Mouse (Mus musculus) midbrain, postnatal 0 days (tissue): ENCODE results near the gene Hmga1b. TPM values are rescaled to one million over a fixed set of nuclear protein-coding genes. Genes with fewer than 3 reads are reported as not detected.

Experiments
- ATAC-seq: fragments of 200-750 bp; cut with Nextera tagmentation; 2 replicates; pipeline ENCODE4 v1.8.0; 2017; ENCODE audit warnings: moderate number of reproducible peaks, mild to moderate bottlenecking, moderate TSS enrichment, moderate library complexity; ENCODE audit not compliant: low FRiP score
- DNase-seq: peaks from one replicate; pipeline ENCODE4 v3.0.0-alpha.2; 2015; ENCODE audit warnings: low spot score
- H3K27ac ChIP-seq: fragments of 300-500 bp; sonication (generic); 2 replicates; pipeline ENCODE4 v1.5.1; 2014; ENCODE audit warnings: low read depth, mild to moderate bottlenecking, low read length, mixed read lengths
- H3K27me3 ChIP-seq: fragments of 300-500 bp; sonication (generic); 2 replicates; pipeline ENCODE4 v1.6.1; 2014; ENCODE audit warnings: low read length, control low read depth, mixed read lengths; ENCODE audit not compliant: insufficient read depth
- H3K36me3 ChIP-seq: fragments of 300-500 bp; sonication (generic); 2 replicates; pipeline ENCODE4 v1.6.1; 2014; ENCODE audit warnings: low read length, control low read depth, mixed read lengths; ENCODE audit not compliant: insufficient read depth
- H3K4me1 ChIP-seq: fragments of 300-500 bp; sonication (generic); 2 replicates; pipeline ENCODE4 v1.6.1; 2014; ENCODE audit warnings: mild to moderate bottlenecking, control low read depth, antibody characterized with exemption, low read length, mixed read lengths; ENCODE audit not compliant: insufficient read depth
- H3K4me2 ChIP-seq: fragments of 300-500 bp; sonication (generic); 2 replicates; pipeline ENCODE4 v1.6.1; 2014; ENCODE audit warnings: low read depth, mild to moderate bottlenecking, low read length, mixed read lengths; ENCODE audit not compliant: poor library complexity, severe bottlenecking
- H3K4me3 ChIP-seq: fragments of 300-500 bp; sonication (generic); 2 replicates; pipeline ENCODE4 v1.5.1; 2014; ENCODE audit warnings: low read depth, mild to moderate bottlenecking, low read length, moderate library complexity
- H3K9ac ChIP-seq: fragments of 300-500 bp; sonication (generic); replicated peaks from 2 replicates; pipeline ENCODE4 v1.6.1; 2014; ENCODE audit warnings: mild to moderate bottlenecking, low read length, moderate library complexity, mixed read lengths; ENCODE audit not compliant: poor library complexity, severe bottlenecking
- H3K9me3 ChIP-seq: fragments of 300-500 bp; sonication (generic); 2 replicates; pipeline ENCODE4 v1.6.1; 2016; ENCODE audit warnings: low read length, control low read depth
- CTCF ChIP-seq: IDR thresholded peaks from 2 replicates; pipeline ENCODE4 v1.5.1; 2016; ENCODE audit warnings: antibody characterized with exemption, mild to moderate bottlenecking
- WGBS: fragments of 180-500 bp; shearing (Covaris S2); extraction: QIAGEN DNeasy Blood & Tissue Kit; methylation state at CpG from one replicate; pipeline ENCODE4 v1.1.7; 2014; 5-methylcytosine and 5-hydroxymethylcytosine counted together
- polyA plus RNA-seq: library from polyadenylated mRNA; unstranded; fragments of >200 nt; fragmentation: Nextera tagmentation; extraction: Ambion mirVana; gene quantifications from 2 replicates; pipeline ENCODE4 v1.2.1, GENCODE M21; 2015
- total RNA-seq: library from RNA; depleted of rRNA; stranded (reverse); fragments of >200 nt; gene quantifications from 2 replicates; pipeline ENCODE4 v1.2.3, GENCODE M21; 2014

The Hmga1b gene
- total and polyA plus RNA-seq, 2 experiments from 2014 or later = 0.93 to 2.7 TPM

DNA sequence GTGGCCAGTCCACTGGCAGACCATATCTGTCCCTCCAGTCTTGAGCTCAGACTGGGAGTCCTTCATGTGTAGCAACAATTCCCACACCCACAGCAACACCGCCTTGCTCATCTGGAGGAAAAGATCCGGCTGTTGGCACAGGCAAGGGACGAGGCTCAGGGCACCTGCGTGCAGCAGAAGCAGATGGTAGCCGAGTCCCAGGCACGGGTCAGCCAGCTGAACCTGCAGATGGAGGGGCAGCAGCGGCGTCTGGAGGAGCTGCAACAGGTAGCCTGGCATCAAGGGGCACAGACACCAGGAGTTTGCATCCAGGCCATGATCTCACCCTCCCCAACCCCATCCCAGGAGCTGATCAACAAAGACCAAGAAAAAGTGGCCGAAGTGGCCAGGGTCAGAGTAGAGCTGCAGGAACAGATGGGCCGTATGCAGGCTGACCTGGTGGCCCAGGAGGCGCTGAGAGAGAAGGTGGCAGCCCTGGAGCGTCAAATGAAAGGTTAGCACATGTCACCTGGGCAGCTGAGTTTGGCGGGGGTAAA, 42.7 kb upstream of the Hmga1b start:
- DNase-seq (no peak), ATAC-seq (no peak)
- Histone ChIP-seq H3K4me2 (no peak overlapping the region; the same call in 1 of the 2 replicates), H3K27ac (no peak overlapping the region), H3K27me3 (no peaks in the 10 kb centered on the region), H3K36me3 (peaks cover 35% of the 10 kb centered on the region), H3K9ac (0 out of 2 replicates have a peak overlapping the region, but pooled peaks have one; percentile 29), H3K4me3 (no peak overlapping the region), H3K9me3 (no peaks in the 10 kb centered on the region), H3K4me1 (peaks cover 8% of the 10 kb centered on the region; the same call in 1 of the 2 replicates)
- TF ChIP-seq CTCF = no peak
- WGBS = 86% methylated on average over 13 of the region's 13 CpGs

DNA sequence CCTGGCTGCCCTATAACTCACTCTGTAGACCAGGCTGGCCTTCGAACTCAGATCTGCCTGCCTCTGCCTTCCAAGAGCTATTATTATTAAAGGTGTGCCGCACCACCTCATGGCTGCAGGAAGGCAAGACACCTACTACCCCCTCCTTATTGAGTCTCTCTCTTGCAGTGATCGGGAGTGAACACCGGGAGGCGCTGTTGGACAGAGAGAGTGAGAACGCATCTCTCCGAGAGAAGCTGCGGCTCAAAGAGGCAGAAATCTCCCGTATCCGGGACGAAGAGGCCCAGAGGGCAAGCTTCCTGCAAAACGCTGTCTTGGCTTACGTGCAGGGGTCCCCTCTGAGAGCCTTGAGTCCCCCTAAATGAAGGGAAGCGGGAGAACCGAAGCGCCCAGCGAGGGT, 42.1 kb upstream of the Hmga1b start:
- peak; percentile 38 for ATAC-seq

DNA sequence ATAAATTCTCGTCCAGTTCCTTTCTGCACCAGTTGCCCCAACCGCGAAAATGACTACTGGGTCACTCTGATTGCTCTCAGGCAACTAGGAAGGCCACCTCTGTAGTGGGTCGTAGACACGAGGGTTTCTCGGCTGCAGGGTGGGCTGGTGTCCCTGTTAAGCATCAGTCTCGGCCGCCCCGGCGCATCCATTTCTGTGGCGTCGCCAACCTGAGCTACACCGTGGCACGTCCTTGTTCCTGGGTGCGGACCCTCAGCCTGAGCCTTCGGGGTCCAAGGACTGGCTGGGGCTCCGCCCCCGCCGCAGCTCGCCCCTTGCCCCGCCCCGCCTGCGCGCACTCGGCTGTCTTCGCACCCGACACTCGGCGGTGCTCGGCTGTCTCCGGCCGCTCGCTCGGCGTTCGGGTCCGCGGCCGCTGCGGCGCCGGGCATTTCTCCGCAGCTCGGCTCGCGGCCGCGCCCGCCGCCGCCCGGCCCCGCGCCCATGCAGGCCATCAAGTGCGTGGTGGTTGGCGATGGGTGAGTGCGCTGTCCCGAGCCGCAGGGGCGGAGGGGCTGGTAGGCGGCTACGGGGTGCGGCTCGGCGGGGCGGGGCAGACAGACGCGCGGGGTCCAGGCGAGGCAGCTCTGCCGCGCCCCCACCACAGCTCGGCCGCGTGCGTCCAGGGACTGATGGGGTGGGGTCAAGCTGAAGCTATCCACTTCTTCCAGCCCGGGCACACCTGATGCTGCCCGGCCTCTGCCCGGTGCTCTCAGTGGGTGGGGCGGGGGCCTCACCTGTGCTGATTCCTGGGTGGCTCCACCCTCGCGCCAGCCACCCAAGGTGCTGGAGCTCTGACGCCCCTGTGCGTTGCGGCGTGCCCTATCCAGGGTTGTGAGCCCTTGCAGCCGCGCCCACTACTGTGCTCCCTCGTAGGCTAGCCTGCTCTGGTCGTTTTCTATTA, 41.2 kb upstream of the Hmga1b start, which contains the start of gene Rac3:
Gene Rac3 (plus strand): TSS at position 347 of the 943 bp plus-strand sequence.
- no peaks in the 10 kb centered on the region for H3K27me3 ChIP-seq
- peaks cover 8% of the 10 kb centered on the region; the same call in 1 of the 2 replicates for H3K4me1 ChIP-seq
- peak within 1 kb of the TSS; percentile 65 for H3K27ac ChIP-seq
- peak within 1 kb of the TSS; percentile 91 for H3K4me2 ChIP-seq
- under 1% methylated on average over 56 of the region's 90 CpGs for WGBS
- ATAC-seq (peak; percentile 87), DNase-seq (peak; percentile 85)
- no peak for TF ChIP-seq CTCF
- H3K9ac ChIP-seq = peak within 1 kb of the TSS; percentile 93
- H3K36me3 ChIP-seq = peaks cover 31% of the 10 kb centered on the region
- no peaks in the 10 kb centered on the region for H3K9me3 ChIP-seq
- peak within 1 kb of the TSS; percentile 79 for H3K4me3 ChIP-seq

More for the DNA sequence above, 42.1 kb upstream of the Hmga1b start:
- H3K27ac ChIP-seq = peak overlapping the region; percentile 65
- WGBS = 9% methylated on average over 17 of the region's 17 CpGs
- TF ChIP-seq CTCF = peak; percentile 97
- no peaks in the 10 kb centered on the region for H3K9me3 ChIP-seq
- H3K9ac ChIP-seq = peak overlapping the region; percentile 93
- H3K4me3 ChIP-seq = peak overlapping the region; percentile 79
- H3K4me2 ChIP-seq = peak overlapping the region; percentile 91
- no peaks in the 10 kb centered on the region for H3K27me3 ChIP-seq
- H3K36me3 ChIP-seq = peaks cover 33% of the 10 kb centered on the region
- peaks cover 8% of the 10 kb centered on the region; the same call in 1 of the 2 replicates for H3K4me1 ChIP-seq
- DNase-seq = peak; percentile 94

DNA sequence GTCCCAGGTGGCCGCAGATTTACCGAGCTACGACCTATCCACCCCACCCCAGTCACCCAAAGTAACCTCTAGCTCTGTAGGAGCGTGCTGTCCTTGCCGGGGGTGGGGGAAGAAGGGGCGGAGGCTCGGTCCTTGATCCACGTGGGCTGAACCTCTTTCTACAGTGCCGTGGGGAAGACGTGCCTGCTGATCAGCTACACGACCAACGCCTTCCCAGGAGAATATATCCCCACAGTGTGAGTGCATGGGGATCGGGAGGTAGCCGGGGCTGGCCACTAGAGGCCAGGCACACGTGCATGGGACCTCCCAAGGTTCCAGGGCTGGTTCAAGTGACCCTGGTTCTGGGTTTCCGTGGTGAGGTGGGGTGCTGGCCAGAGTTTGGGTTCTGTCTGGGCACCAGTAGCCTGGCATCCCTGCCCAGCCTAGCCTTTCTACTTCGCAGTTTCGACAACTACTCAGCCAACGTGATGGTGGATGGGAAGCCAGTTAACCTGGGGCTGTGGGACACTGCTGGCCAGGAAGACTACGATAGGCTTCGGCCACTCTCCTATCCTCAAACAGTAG, 40.4 kb upstream of the Hmga1b start:
- Histone ChIP-seq H3K27me3 (no peaks in the 10 kb centered on the region), H3K4me1 (peaks cover 12% of the 10 kb centered on the region; the same call in 1 of the 2 replicates), H3K27ac (peak overlapping the region; percentile 65), H3K4me2 (peak overlapping the region; percentile 91), H3K9me3 (no peaks in the 10 kb centered on the region), H3K4me3 (peak overlapping the region; percentile 79), H3K9ac (peak overlapping the region; percentile 93), H3K36me3 (peaks cover 30% of the 10 kb centered on the region)
- DNase-seq (peak; percentile 29), ATAC-seq (peak; percentile 15; the same call in 1 of the 2 replicates)
- peak; percentile 44 for TF ChIP-seq CTCF
- 16% methylated on average over 21 of the region's 21 CpGs for WGBS

DNA sequence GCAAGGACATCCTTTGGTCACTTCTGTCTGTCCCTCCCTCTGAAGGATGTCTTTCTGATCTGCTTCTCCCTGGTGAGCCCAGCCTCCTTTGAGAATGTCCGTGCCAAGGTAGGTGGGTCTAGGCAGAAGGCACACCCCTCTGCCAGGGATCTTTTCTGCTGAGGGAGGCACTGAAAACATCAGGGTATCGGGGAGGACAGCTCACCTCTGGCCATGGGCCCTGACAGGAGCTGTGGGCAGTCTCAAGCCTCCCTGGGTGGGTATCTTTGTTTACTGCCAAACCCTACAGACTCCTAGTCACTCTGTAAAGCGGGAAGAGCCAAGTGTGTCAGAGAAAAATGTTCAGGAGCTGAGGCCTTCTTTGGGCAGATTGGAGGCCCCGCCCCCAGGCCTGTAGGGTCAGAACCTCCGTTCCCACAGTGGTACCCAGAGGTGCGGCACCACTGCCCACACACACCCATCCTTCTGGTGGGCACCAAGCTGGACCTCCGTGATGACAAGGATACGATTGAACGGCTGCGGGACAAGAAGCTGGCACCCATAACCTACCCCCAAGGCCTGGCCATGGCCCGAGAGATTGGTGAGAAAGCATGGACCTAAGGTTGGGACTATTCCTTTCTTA, 39.7 kb upstream of the Hmga1b start:
- ATAC-seq = no peak
- Histone ChIP-seq H3K27me3 (no peaks in the 10 kb centered on the region), H3K4me1 (peaks cover 12% of the 10 kb centered on the region; the same call in 1 of the 2 replicates), H3K4me3 (peak overlapping the region; percentile 79; the same call in 1 of the 2 replicates), H3K4me2 (peak overlapping the region; percentile 91), H3K36me3 (peaks cover 22% of the 10 kb centered on the region), H3K9ac (no peak overlapping the region), H3K27ac (no peak overlapping the region), H3K9me3 (no peaks in the 10 kb centered on the region)
- TF ChIP-seq CTCF = no peak
- 86% methylated on average over 11 of the region's 11 CpGs for WGBS
- DNase-seq = no peak
